Mouse (Mus musculus): ENCODE data around the gene Rwdd1.
"Not testable (repeated sequence)": the region's sequence is repeated elsewhere in the genome, so short reads cannot be mapped to it uniquely, and the experiment has no call there.

Rwdd1 gene

GRCm38 (mm10) chr10:34019302-34020075 lies at the start of gene Rwdd1:
Gene Rwdd1 (minus strand): TSS chr10:34019624.
- peak; percentile 98 for DNase-seq

GRCm38 (mm10) chr10:34066591-34066990 lies 47.2 kb upstream of the Rwdd1 start:
- DNase-seq: no peak

- no peak for DNase-seq
Measured at GRCm38 (mm10) chr10:34053987-34054386, 34.6 kb upstream of the Rwdd1 start.

GRCm38 (mm10) chr10:34044210-34044609 lies 24.8 kb upstream of the Rwdd1 start, which contains the start of gene Calhm4:
Gene Calhm4 (minus strand): TSS chr10:34044310.
- no peak for DNase-seq

GRCm38 (mm10) chr10:34037401-34037800 lies 18.0 kb upstream of the Rwdd1 start, which contains the start of gene Trappc3l:
Gene Trappc3l (plus strand): TSS chr10:34037597.
- no peak for DNase-seq

GRCm38 (mm10) chr10:34036587-34036986 lies 17.2 kb upstream of the Rwdd1 start:
- no peak for DNase-seq

GRCm38 (mm10) chr10:34033630-34034305 lies 14.3 kb upstream of the Rwdd1 start:
- DNase-seq: peak; percentile 91

- no peak for DNase-seq
Measured at GRCm38 (mm10) chr10:34030322-34030721, 10.9 kb upstream of the Rwdd1 start.

GRCm38 (mm10) chr10:34018746-34019301 lies 600 bp downstream of the Rwdd1 start:
- no peak for DNase-seq

GRCm38 (mm10) chr10:34013241-34013640 lies 6.2 kb downstream of the Rwdd1 start:
- no peak for DNase-seq

- DNase-seq: no peak
Measured at GRCm38 (mm10) chr10:34012581-34012980, 6.8 kb downstream of the Rwdd1 start.

GRCm38 (mm10) chr10:33998397-33998796 lies 21.0 kb downstream of the Rwdd1 start:
- no peak for DNase-seq

GRCm38 (mm10) chr10:33996686-33997085 lies 22.7 kb downstream of the Rwdd1 start:
- not testable (repeated sequence) for DNase-seq

- DNase-seq: peak; percentile 76
Measured at GRCm38 (mm10) chr10:33986771-33987170, 32.7 kb downstream of the Rwdd1 start.

- DNase-seq: no peak
Measured at GRCm38 (mm10) chr10:33974781-33975494, 44.5 kb downstream of the Rwdd1 start.

- no peak for DNase-seq
Measured at GRCm38 (mm10) chr10:33952509-33952908, 66.9 kb downstream of the Rwdd1 start.

GRCm38 (mm10) chr10:33950803-33951583 lies 68.4 kb downstream of the Rwdd1 start, which contains the start of gene Zup1:
Gene Zup1 (minus strand): TSS chr10:33951269.
- peak; percentile 91 for DNase-seq

Measured in kidney, postnatal 10 days (tissue).